Mouse (Mus musculus) mouse embryonic stem cell (cell line): ENCODE measurements around the gene Cd82.

Experiments used
- in situ Hi-C, 2 experiments: fragments of 300-500 bp; cut with MboI; formaldehyde crosslinking; loops; 1 replicate in 1 of 2; 3 replicates in 1 of 2; pipeline ENCODE4 v1.14.3; 2019 to 2020; ENCODE audit warnings: low sequenced_read_pairs in 2 of 2, low pct_unique_long_range_greater_than_20kb in 1 of 2, mixed read lengths in 1 of 2; ENCODE audit not compliant: unreplicated experiment in 1 of 2

Cd82 gene

DNA sequence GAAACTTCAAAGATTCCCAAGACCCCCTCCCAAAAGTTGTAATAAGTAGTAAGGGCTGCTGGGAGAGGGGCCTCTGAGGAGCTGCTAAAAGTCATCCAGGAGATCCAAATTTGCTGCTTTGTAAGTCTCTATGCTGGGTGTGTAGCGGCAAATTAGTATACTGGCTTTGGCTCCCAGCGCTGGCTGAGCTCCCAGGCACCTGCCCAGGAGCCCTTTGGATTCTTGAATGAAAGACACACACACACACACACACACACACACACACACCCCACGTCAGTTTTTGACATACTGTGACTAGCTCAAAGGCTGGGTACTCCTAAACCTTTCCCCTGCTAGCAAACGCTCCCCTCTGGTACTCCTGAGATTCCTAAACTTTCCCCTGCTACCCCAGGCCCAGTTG, 76.0 kb downstream of the Cd82 start:
- in situ Hi-C loops, result no loop called here

GRCm38 (mm10) chr2:93383831-93384230, 79.1 kb downstream of the Cd82 start:
- in situ Hi-C loops, result no loop called here

GRCm38 (mm10) chr2:93380680-93381089, 82.3 kb downstream of the Cd82 start:
- in situ Hi-C loops, result no loop called here

GRCm38 (mm10) chr2:93377797-93378196, 85.1 kb downstream of the Cd82 start:
- in situ Hi-C loops, result no loop called here

DNA sequence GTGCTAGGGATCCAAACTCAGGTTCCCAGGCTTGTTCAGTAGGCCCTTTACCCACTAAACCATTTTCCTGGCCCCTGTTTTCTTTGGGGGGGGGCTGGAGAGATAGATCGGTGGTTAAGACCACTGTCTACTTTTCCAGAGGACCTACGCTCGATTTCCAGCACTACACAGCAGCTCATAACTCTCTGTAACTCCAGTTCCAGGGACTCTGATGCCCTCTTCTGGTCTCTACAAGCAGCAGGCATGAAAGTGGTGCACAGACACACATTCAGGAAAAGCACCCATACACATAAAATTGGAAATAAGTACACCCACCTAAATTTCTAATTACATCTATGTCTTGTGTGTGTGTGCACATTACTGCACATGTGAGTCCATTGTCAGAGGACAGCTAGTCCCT, 85.8 kb downstream of the Cd82 start:
- in situ Hi-C loops, result no loop called here

DNA sequence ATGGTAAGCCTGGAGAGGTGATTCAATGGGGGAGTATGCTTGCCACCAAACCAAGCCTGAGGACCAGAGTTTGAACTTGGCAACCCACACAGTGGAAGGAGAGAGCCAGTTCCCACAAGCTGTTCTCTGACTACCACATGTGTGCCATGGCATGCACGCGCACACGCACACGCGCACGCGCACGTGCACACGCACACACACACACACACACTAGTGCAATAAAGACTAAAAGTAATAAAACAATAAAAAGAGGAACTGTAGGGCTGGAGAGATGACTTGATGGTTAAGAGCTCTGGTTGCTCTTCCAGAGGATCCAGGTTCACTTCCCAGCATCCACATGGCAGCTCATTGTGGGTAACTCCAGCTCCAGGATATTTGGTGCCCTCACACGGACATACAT, 90.1 kb downstream of the Cd82 start:
- in situ Hi-C loops, result no loop called here

- in situ Hi-C loops, result no loop called here
These were observed 90.8 kb downstream of the Cd82 start for GRCm38 (mm10) chr2:93372097-93372571.
